ENCODE assay signal across 35 mouse cellular contexts in the genomic region with DNA sequence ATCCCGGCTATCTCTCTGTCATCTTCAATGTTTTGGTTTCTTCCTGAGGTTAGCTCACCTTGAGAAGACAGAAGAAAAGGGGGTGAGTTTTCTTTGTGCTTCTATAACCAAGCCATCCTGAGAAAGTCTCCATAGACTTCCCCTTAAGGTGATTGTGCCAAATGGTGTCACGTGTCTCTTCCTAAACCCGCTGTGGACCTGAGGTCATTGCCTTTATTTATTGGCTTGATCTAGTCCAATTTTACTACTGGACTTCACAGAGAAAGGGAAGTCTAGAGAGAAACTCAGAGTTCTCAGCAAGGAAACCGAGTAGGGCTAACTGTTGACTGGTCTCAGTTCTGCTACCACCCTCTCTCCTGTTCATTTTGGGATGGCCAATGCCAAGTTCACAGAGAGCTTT.
"Had no signal": no experiment of that assay in that cellular context is flagged by ENCODE, and none has a peak within 500 bp of the region (broad histone marks: within the 10 kb centered on the region; RNA-seq: fewer than 3 reads in every experiment).

No protein-coding gene starts in this region.

- H3K36me3 ChIP-seq: heart, embryonic 10.5 days; heart, embryonic 12.5 days; heart, embryonic 13.5 days; heart, embryonic 15.5 days; hindbrain, embryonic 10.5 days; hindbrain, embryonic 12.5 days; hindbrain, embryonic 13.5 days; hindbrain, embryonic 15.5 days; intestine, embryonic 15.5 days; kidney, embryonic 15.5 days had no signal

- ATAC-seq: hindbrain, embryonic 16.5 days; hindbrain, postnatal 0 days; inflammation-experienced regulatory T-cells, adult 6 months; intestine, embryonic 15.5 days; intestine, embryonic 16.5 days; intestine, postnatal 0 days had no signal

- H3K4me3 ChIP-seq: heart, embryonic 10.5 days; heart, embryonic 12.5 days; heart, embryonic 13.5 days; heart, embryonic 15.5 days; hindbrain, embryonic 10.5 days; hindbrain, embryonic 12.5 days; hindbrain, embryonic 13.5 days; hindbrain, embryonic 15.5 days; intestine, embryonic 15.5 days; kidney, embryonic 15.5 days; layer of hippocampus, adult 2 months had no signal

- H3K27ac ChIP-seq: heart, embryonic 10.5 days; heart, embryonic 13.5 days; heart, embryonic 15.5 days; hindbrain, embryonic 10.5 days; hindbrain, embryonic 12.5 days; hindbrain, embryonic 13.5 days; hindbrain, embryonic 14.5 days; hindbrain, embryonic 15.5 days; hindbrain, postnatal 0 days; intestine, embryonic 15.5 days; kidney, embryonic 15.5 days; kidney, postnatal 0 days; layer of hippocampus, adult 2 months had no signal

- H3K27me3 ChIP-seq: heart, embryonic 12.5 days; heart, embryonic 13.5 days; heart, embryonic 15.5 days; hindbrain, embryonic 12.5 days; hindbrain, embryonic 13.5 days; hindbrain, embryonic 15.5 days; intestine, embryonic 15.5 days; kidney, embryonic 15.5 days had no signal

- H3K9ac ChIP-seq: heart, embryonic 12.5 days; heart, embryonic 13.5 days; heart, embryonic 15.5 days; hindbrain, embryonic 12.5 days; hindbrain, embryonic 13.5 days; hindbrain, embryonic 14.5 days; hindbrain, embryonic 15.5 days; intestine, embryonic 15.5 days; kidney, embryonic 15.5 days had no signal

- DNase-seq: heart, postnatal 10 days; heart, postnatal 14 days; heart, postnatal 36 days; heart, postnatal 4 days; kidney, adult 11 months; kidney, adult 18-20 months; kidney, adult 2 months; kidney, adult 8-10 months; kidney, adult 9 months; kidney, postnatal 10 days; kidney, postnatal 14 days; kidney, postnatal 25 days; kidney, postnatal 36 days; kidney, postnatal 4 days; layer of hippocampus, adult 9-11 months; layer of hippocampus, postnatal 36 days had no signal

- H3K4me2 ChIP-seq: heart, embryonic 11.5 days; heart, embryonic 12.5 days; heart, embryonic 13.5 days; heart, embryonic 15.5 days; hindbrain, embryonic 12.5 days; hindbrain, embryonic 13.5 days; hindbrain, embryonic 14.5 days; hindbrain, embryonic 15.5 days; intestine, embryonic 15.5 days; kidney, embryonic 15.5 days had no signal

- H3K9me3 ChIP-seq: heart, embryonic 10.5 days; heart, embryonic 13.5 days; heart, embryonic 15.5 days; hindbrain, embryonic 12.5 days; hindbrain, embryonic 13.5 days; hindbrain, embryonic 15.5 days; intestine, embryonic 15.5 days; kidney, embryonic 15.5 days had no signal

- H3K4me1 ChIP-seq: hindbrain, embryonic 13.5 days had no signal
